Mouse (Mus musculus) C2C12 (cell line): ENCODE measurements around the gene Kif2c.

Source experiments
- CEBPB ChIP-seq: IDR thresholded peaks from one replicate; pipeline ENCODE4 v1.6.1; 2011; ENCODE audit warnings: low read depth, mild to moderate bottlenecking, control low read depth, moderate library complexity
- CTCF ChIP-seq: IDR thresholded peaks from one replicate; pipeline ENCODE4 v1.5.1; 2011; ENCODE audit not compliant: control insufficient read depth, insufficient read depth, insufficient read length
- MAX ChIP-seq: IDR thresholded peaks from one replicate; pipeline ENCODE4 v1.6.1; 2011; ENCODE audit warnings: mild to moderate bottlenecking, control low read depth

DNA sequence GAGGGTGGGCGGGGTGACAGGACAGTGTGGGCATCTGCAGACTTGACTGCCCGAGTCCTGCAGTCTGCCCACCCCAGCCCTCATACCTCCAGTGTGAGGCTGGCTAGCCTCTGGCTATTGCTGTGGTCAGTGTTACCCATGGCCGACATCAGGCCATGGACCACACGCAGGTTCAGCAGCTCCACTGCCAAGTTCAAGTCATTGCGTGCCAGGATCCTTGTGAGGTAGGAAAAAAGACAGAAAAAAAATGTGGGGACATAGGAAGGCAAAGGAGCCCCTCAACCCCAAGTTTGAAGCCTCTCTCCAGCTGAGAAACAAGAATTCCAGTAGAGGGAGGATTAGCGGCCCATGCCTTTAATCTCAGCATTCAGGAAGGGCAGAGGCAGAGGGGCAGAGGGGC lies 31.8 kb upstream of the Kif2c start:
- TF ChIP-seq CTCF (no peak), MAX (no peak), CEBPB (no peak)
